Mouse (Mus musculus): ENCODE data around the gene Bin2. TPM values are rescaled to one million over a fixed set of nuclear protein-coding genes. Genes with fewer than 3 reads are reported as not detected.

Gene Bin2
- polyA plus RNA-seq, 1 experiment from 2014 or later, result not detected

DNA sequence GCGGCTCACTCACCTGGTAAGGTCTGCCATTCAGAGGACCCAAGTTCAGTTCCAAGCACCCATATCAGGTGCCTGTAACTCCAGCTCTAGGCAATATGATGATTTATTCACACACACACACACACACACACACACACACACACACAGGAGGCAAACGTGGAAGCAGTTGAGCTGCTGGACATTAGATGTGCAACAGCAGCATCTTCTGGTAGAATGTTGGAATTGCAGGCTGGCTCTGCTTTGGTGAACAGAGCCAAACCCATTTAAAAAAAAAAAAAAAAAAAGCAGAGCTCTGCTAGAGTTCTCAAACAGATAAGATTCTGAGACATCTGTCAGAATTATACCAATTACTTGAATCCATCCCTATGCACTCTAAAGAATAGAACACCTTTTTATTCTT, 13.7 kb upstream of the Bin2 start:
- DNase-seq (ENCODE audit: low read depth, low spot score) (peak; percentile 51), ATAC-seq (no peak)
- in situ Hi-C loops (cut with MboI; ENCODE audit: low pct_unique_long_range_greater_than_20kb), result loop anchor here (5.0 kb wide), 1 partner anchor 151 kb away; no protein-coding TSS in a partner anchor
- ChIA-PET POLR2A (interaction anchor here (0.6 to 0.7 kb wide), 3 partner anchors 9 to 196 kb away, joined by 3 to 4 read pairs (median 3); no protein-coding TSS in a partner anchor), CTCF (interaction anchor here (0.6 to 1.6 kb wide), 9 partner anchors 8 to 226 kb away, joined by 3 to 6 read pairs (median 4); no protein-coding TSS in a partner anchor)
- peak; percentile 82 for TF ChIP-seq CTCF (IDR thresholded peaks at IDR 0.05)
- no peaks in the 10 kb centered on the region for H3K27me3 ChIP-seq

DNA sequence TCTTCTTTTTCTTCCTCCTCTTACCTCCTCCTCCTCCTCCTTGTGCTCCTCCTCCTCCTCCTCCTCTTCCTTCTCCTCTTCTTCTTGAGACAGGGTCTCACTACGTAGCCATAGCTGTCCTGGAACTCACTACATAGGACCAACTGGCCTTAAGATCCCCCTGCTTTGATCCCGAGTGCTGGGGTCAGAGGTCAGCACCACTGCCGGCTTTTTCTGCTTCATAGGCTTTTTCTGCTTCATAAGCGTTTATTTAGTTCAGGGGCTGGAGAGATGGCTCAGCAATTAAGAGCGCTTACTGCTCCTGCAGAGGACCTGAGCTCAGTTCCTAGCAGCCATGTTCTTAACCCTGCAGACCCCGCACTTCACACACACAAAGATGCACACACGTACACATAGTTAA, 12.4 kb upstream of the Bin2 start:
- CTCF ChIA-PET, result interaction anchor here (0.8 to 0.9 kb wide), 2 partner anchors 14 to 164 kb away, joined by 3 to 4 read pairs; no protein-coding TSS in a partner anchor
- POLR2A ChIA-PET, result no interaction called here
- H3K27me3 ChIP-seq, result no peaks in the 10 kb centered on the region
- in situ Hi-C loops (cut with MboI; ENCODE audit: low pct_unique_long_range_greater_than_20kb), result loop anchor here (5.0 kb wide), 1 partner anchor 149 kb away; no protein-coding TSS in a partner anchor
- no peak for TF ChIP-seq CTCF (IDR thresholded peaks at IDR 0.05)
- DNase-seq (ENCODE audit: low read depth, low spot score) (no peak), ATAC-seq (no peak)

DNA sequence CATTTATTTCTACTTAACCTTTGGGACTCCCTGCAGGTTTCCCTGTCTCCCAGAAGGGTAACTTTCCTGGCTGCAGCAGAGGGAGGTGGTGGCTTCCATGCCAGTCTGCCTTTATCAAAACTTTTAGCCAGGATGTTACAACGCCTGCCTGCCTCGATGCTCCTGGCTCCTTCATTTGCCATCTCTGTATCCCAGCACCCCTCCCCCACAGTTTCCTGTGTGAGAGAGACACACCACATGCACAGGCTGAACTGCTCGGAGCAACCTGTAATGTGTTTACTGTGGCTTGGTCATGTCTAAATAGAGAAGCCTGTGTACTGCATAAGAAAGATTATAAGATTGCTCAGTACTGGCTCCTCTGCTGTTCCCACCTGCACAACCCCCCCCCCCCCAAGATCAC, 11.0 kb upstream of the Bin2 start:
- ChIA-PET POLR2A (interaction anchor here (0.6 to 0.7 kb wide), 2 partner anchors 14 to 315 kb away, joined by 3 to 5 read pairs; no protein-coding TSS in a partner anchor), CTCF (no interaction called here)
- no peak for ATAC-seq
- DNase-seq (ENCODE audit: low read depth, low spot score), result no peak
- H3K27me3 ChIP-seq, result no peaks in the 10 kb centered on the region
- TF ChIP-seq CTCF (IDR thresholded peaks at IDR 0.05), result no peak
- in situ Hi-C loops (cut with MboI; ENCODE audit: low pct_unique_long_range_greater_than_20kb), result loop anchor here (5.0 kb wide), 1 partner anchor 148 kb away; no protein-coding TSS in a partner anchor

DNA sequence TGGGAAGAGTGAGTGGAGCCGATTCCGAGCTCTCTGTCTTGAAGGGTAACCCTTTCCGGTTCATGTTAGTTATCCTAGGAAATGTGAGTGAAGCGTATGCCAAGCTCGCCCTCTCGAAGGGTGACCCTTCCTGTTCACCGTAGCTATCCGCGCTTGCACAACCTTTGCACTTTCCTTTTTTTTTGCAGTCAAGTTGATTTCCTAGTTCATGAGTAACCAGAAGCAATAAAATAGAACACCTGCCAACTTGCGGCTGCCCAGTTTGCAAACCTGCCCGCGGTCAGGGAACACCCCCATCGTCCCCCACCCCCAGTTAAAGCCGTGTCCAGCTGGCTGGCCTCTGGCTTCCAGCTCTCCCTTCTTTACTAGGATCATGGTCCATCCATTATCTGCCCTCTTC, 9.7 kb upstream of the Bin2 start:
- in situ Hi-C loops (cut with MboI; ENCODE audit: low pct_unique_long_range_greater_than_20kb), result loop anchor here (5.0 kb wide), 1 partner anchor 57 kb away; no protein-coding TSS in a partner anchor
- CTCF ChIA-PET, result no interaction called here
- no peaks in the 10 kb centered on the region for H3K27me3 ChIP-seq
- DNase-seq (ENCODE audit: low read depth, low spot score) (no peak), ATAC-seq (no peak)
- no peak for TF ChIP-seq CTCF (IDR thresholded peaks at IDR 0.05)
- POLR2A ChIA-PET, result interaction anchor here (0.7 kb wide), 1 partner anchor 44 kb away, joined by 3 read pairs; no protein-coding TSS in a partner anchor

DNA sequence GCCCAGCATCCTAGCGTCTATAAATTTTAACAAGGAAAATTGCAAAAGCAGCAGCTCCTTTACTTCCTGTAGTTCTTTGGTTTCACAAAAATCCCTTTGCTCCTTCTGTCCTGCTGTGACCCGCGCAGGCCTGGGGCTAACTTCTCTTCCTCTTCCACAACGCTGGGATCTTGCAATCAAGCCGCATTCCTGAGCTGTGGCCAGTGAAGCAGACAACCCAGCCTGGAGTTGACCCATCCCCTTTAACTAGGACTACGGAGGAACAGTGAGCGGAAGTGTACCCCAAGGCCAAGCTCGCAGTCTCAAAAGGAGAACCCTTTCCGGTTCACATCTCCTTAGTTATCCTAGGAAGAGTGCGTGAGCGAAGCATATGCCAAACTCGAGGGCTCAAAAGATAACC, 9.2 kb upstream of the Bin2 start:
- TF ChIP-seq CTCF (IDR thresholded peaks at IDR 0.05), result no peak
- DNase-seq (ENCODE audit: low read depth, low spot score), result no peak
- ATAC-seq, result no peak
- in situ Hi-C loops (cut with MboI; ENCODE audit: low pct_unique_long_range_greater_than_20kb), result loop anchor here (5.0 kb wide), 1 partner anchor 56 kb away; no protein-coding TSS in a partner anchor
- no peaks in the 10 kb centered on the region for H3K27me3 ChIP-seq
- CTCF ChIA-PET, result no interaction called here
- POLR2A ChIA-PET, result no interaction called here

DNA sequence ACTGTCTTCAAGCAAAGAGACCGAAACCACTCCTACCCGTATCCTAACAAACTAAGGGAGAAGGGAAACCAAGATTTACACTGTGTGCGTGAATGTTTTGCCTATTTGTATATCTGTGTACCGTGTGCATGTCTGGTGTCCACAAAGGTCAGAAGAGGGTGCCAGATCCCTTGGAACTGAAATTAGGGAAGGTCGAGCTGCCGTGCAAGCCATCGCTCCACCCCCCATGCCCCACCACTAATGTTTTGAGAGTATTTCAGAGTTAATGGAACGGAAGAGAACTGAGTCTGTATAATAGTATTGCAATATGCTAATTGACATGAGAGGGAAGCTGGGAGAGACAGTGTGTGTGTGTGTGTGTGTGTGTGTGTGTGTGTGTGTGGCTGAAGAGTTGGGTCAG, 8.3 kb upstream of the Bin2 start:
- TF ChIP-seq CTCF (IDR thresholded peaks at IDR 0.05), result no peak
- ATAC-seq (no peak), DNase-seq (ENCODE audit: low read depth, low spot score) (no peak)
- H3K27me3 ChIP-seq, result no peaks in the 10 kb centered on the region
- CTCF ChIA-PET, result interaction anchor here (1.7 kb wide), 1 partner anchor 11 kb away, joined by 4 read pairs; no protein-coding TSS in a partner anchor
- POLR2A ChIA-PET, result no interaction called here
- in situ Hi-C loops (cut with MboI; ENCODE audit: low pct_unique_long_range_greater_than_20kb), result loop anchor here (5.0 kb wide), 1 partner anchor 55 kb away; no protein-coding TSS in a partner anchor

DNA sequence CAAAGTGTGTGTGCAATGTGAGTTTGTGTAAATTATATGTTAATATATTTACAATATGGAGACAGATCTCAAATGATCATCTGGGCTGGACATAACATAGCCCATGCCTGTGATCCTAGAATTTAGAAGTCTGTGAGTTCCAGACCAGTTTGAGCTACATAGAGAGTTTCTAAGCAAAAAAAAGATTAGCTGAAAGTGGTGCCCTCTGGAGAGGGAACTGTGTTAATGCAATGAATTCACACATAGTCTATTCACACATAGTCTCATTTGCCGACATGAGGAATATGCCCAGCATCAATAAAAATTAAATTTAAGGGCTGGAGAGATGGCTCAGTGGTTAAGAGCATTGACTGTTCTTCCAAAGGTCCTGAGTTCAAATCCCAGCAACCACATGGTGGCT, 7.2 kb upstream of the Bin2 start:
- no peak for DNase-seq (ENCODE audit: low read depth, low spot score)
- CTCF ChIA-PET, result interaction anchor here (1.7 kb wide), 1 partner anchor 10 kb away, joined by 4 read pairs; no protein-coding TSS in a partner anchor
- POLR2A ChIA-PET, result no interaction called here

DNA sequence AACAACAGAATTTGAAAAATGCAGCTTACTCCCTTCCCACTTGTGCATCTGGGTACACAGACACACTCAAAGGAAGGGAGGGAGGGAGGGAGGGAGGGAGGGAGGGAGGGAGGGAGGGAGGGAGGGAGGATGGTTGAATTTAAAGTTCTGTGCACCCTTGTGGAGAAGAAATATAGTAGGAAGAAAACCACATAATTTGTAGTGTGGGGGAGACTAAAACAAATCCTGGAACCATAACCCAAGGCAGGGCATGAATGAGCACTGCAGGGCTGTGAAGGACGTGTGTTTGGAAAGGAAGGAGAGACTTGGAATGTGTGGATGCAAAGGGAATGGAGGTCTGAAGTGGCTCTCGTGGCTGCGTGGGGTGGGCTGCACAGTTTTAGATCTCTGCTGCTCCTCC, 6.1 kb upstream of the Bin2 start:
- TF ChIP-seq CTCF (IDR thresholded peaks at IDR 0.05), result no peak
- DNase-seq (ENCODE audit: low read depth, low spot score) (no peak), ATAC-seq (no peak)
- in situ Hi-C loops (cut with MboI; ENCODE audit: low pct_unique_long_range_greater_than_20kb), result loop anchor here (5.0 kb wide), 1 partner anchor 53 kb away; no protein-coding TSS in a partner anchor
- CTCF ChIA-PET, result interaction anchor here (0.7 kb wide), 1 partner anchor 8 kb away, joined by 4 read pairs; no protein-coding TSS in a partner anchor
- H3K27me3 ChIP-seq, result no peaks in the 10 kb centered on the region
- POLR2A ChIA-PET, result no interaction called here

More for the DNA sequence above, 7.2 kb upstream of the Bin2 start:
- TF ChIP-seq CTCF (IDR thresholded peaks at IDR 0.05), result no peak
- in situ Hi-C loops (cut with MboI; ENCODE audit: low pct_unique_long_range_greater_than_20kb), result loop anchor here (5.0 kb wide), 1 partner anchor 54 kb away; no protein-coding TSS in a partner anchor
- ATAC-seq, result no peak
- H3K27me3 ChIP-seq, result no peaks in the 10 kb centered on the region

DNA sequence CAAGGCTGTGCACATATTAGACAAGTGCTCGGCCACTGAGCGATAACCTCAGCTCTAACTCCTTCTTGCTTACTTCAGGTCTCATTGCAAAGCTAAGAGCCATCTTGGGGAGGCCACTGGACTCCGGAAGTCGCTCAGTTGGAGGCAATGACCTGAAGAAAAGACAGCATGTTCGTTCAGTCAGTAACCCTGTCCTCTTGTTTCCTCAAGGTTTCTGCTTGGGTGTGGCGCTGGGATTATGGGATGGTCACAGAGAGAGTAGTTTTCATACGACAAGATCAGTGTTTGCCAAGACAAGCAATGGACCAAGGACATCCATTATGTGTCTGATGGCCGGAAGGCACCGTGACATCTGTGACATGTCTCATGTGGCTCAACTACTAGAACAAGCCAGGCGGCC, 5.2 kb upstream of the Bin2 start:
- CTCF ChIA-PET, result interaction anchor here (0.7 kb wide), 1 partner anchor 9 kb away, joined by 4 read pairs; no protein-coding TSS in a partner anchor
- in situ Hi-C loops (cut with MboI; ENCODE audit: low pct_unique_long_range_greater_than_20kb), result no loop called here

DNA sequence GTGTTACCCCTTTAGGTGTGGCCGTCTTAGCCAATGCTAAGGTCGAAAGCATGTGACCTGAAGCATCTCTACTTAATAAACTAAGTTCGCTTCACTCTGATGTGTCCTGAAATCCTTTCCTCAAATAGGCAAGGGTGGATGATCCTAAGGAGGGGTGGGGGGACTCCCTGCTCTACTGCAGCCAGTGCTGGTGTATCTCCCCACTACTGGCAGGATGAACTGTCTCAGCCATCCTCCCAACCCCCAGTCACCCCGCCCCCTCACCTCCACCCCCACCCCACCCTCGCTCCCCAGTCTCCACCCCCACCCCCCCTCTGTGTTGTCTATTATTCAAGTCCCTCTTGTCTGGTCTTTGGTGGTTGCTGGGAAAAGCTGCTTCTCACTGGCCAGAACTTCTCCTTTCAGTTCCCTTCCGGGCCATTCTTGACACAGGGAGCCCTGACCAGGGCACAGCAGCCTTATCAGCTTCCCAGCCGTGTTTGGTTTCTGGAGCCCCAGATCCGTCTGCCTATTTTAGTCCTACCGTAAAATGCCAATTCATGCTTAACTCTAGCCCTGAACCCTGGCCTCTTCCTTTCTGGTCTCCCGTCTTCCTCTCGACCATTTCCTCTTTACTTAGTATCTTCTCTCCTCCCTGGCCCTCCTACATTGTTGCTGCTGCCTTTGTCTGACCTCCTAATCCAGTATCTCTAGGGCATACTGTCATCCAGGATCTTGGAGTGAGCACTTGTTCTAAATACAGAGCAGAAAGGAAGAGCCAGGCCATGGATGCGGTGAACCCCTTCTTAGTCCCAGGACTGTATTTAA, 4.4 kb upstream of the Bin2 start:
- in situ Hi-C loops (cut with MboI; ENCODE audit: low pct_unique_long_range_greater_than_20kb), result no loop called here
- DNase-seq (ENCODE audit: low read depth, low spot score), result no peak
- POLR2A ChIA-PET, result interaction anchor here (0.6 kb wide), 1 partner anchor 13 kb away, joined by 3 read pairs; no protein-coding TSS in a partner anchor
- no peaks in the 10 kb centered on the region for H3K27me3 ChIP-seq
- TF ChIP-seq CTCF (IDR thresholded peaks at IDR 0.05), result no peak
- no peak for ATAC-seq
- CTCF ChIA-PET, result no interaction called here

More for the DNA sequence above, 5.2 kb upstream of the Bin2 start:
- no peaks in the 10 kb centered on the region for H3K27me3 ChIP-seq
- TF ChIP-seq CTCF (IDR thresholded peaks at IDR 0.05), result no peak
- POLR2A ChIA-PET, result no interaction called here
- DNase-seq (ENCODE audit: low read depth, low spot score) (no peak), ATAC-seq (no peak)

DNA sequence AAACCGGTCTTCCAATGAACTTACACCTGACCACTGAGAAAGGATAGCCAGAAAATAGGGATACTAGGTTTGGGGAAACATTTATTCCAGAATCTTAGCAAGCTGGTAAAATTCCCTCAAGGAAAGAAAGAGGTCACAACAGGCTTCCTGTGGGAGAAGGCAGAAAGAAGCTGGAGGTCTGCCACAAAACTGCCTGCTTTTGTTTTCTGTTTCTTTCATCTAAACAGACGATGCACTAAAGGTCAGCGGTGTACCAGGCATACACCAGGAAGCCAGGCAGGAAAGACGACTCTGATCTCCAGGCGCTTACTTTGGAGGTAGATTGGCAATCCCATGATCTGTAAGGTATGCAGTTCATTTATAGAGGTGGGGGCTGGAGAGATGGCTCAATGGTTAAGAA, 1.5 kb upstream of the Bin2 start:
- POLR2A ChIA-PET, result no interaction called here
- CTCF ChIA-PET, result no interaction called here
- in situ Hi-C loops (cut with MboI; ENCODE audit: low pct_unique_long_range_greater_than_20kb), result no loop called here
- DNase-seq (ENCODE audit: low read depth, low spot score) (no peak), ATAC-seq (no peak)
- no peak for TF ChIP-seq CTCF (IDR thresholded peaks at IDR 0.05)
- no peaks in the 10 kb centered on the region for H3K27me3 ChIP-seq

Measured in Patski (cell line).